Mouse (Mus musculus) spleen, adult 2 months (tissue): Measurements from ENCODE around the gene Nipa1. TPM values are rescaled to one million over a fixed set of nuclear protein-coding genes. Genes with fewer than 3 reads are reported as not detected.
A peak's percentile ranks its signal among the peaks of the same experiment; 100 is the strongest.

Experiments used
- DNase-seq, 2 experiments: peaks; one replicate each; pipeline versions ENCODE4 v3.0.0 to v3.0.0-alpha.2; 2012 to 2021; ENCODE audit warnings: low spot score in 2 of 2, low read depth in 1 of 2
- H3K27ac ChIP-seq: fragments of 200-500 bp; 2 replicates; pipeline ENCODE4 v1.5.1; 2012; ENCODE audit warnings: low read length, inconsistent platforms; ENCODE audit not compliant: insufficient read depth
- H3K27me3 ChIP-seq: fragments of 200-500 bp; 2 replicates; pipeline ENCODE4 v1.6.1; 2012; ENCODE audit warnings: mild to moderate bottlenecking, moderate library complexity, low read length, inconsistent platforms; ENCODE audit not compliant: control insufficient read depth, insufficient read depth
- H3K36me3 ChIP-seq: fragments of 200-500 bp; 2 replicates; pipeline ENCODE4 v1.6.1; 2012; ENCODE audit warnings: mild to moderate bottlenecking, low read length, inconsistent platforms; ENCODE audit not compliant: control insufficient read depth, insufficient read depth
- H3K4me1 ChIP-seq: fragments of 200-500 bp; 2 replicates; pipeline ENCODE4 v1.6.1; 2011; ENCODE audit warnings: inconsistent platforms; ENCODE audit not compliant: control insufficient read depth, insufficient read depth, insufficient read length
- H3K4me3 ChIP-seq: fragments of 200-500 bp; 2 replicates; pipeline ENCODE4 v1.5.1; 2011; ENCODE audit warnings: mild to moderate bottlenecking, inconsistent platforms; ENCODE audit not compliant: insufficient read depth, insufficient read length; ENCODE audit errors: extremely low read depth
- CTCF ChIP-seq: fragments of 200-500 bp; IDR thresholded peaks from 2 replicates; pipeline ENCODE4 v1.5.1; 2011; ENCODE audit warnings: mild to moderate bottlenecking, inconsistent platforms; ENCODE audit not compliant: insufficient read depth, insufficient read length, insufficient replicate concordance; ENCODE audit errors: extremely low read depth
- POLR2A ChIP-seq: fragments of 200-500 bp; IDR thresholded peaks from 2 replicates; pipeline ENCODE4 v1.6.1; 2011; ENCODE audit warnings: low read depth, low read length, inconsistent platforms
- WGBS: fragments of 180-500 bp; shearing (Covaris S2); methylation state at CpG from one replicate; pipeline ENCODE4 v1.1.7; 2018; 5-methylcytosine and 5-hydroxymethylcytosine counted together
- polyA plus RNA-seq: library from polyadenylated mRNA; depleted of rRNA; stranded (reverse); fragments of >200 nt; gene quantifications from 2 replicates; pipeline ENCODE4 v1.2.3, GENCODE M21; 2012

Gene Nipa1
- polyA plus RNA-seq, 1 experiment: 2.1 TPM

DNA sequence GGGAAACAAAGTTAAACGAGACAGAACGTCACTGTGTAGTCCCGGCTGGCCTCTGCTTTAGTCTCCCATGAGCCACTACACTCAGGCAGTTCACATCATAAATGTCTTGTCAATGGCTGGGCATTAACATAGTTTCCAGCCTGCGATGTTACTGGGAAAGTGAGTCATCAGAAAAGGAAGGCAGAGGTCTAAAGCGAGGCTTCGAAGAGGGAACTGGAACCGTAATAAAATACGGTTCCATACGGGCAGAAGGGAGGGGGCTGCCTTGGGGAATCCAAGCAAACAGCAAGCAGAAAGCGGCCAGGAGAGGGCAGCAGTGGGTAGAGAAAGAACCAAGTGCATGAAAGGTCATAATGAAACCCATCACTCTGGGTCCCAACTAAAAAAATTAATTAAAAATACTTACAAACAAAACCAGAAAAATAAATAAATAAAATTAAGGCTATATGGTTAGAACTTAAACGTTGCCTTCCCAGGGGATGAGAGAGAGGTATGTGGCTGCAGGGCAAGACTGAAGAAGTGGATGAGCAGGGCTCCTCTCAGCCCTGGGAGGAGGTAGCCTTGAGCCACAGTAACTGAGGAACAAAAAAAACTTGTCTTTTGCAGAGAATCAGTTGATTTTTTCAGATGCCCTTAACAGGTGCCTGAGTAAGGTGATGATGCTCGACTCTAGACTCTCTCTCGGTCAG is 33.1 kb downstream of the Nipa1 start:
- DNase-seq: peak; percentile 27 to 69
- WGBS: 22% methylated on average over 13 of the region's 13 CpGs
- Histone ChIP-seq H3K36me3 (no peaks in the 10 kb centered on the region), H3K27ac (no peak overlapping the region), H3K4me3 (peak overlapping the region; percentile 6; the same call in 1 of the 2 replicates), H3K27me3 (no peaks in the 10 kb centered on the region), H3K4me1 (peaks cover 2% of the 10 kb centered on the region; the same call in 1 of the 2 replicates)
- peak; percentile 65; the same call in 1 of the 2 replicates for TF ChIP-seq CTCF
- no peak for TF ChIP-seq POLR2A

DNA sequence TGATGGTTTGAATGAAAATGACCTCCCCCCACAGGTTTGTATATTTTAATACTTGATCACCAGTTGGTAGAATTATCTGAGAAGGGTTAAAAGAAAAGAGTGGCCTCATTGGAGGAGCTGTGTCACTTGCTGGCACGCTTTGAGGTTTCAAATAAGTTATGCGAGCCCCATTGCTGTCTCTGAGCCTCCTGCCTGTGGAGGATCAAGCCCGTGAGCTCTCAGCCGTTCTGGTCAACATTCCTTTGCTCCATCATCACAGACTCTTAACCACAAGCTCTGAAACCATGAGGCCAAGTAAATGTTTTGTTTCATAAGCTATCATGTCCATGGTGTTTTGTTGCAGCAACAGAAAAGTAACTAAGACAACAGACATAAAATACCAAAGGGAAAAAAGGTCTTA is 35.0 kb downstream of the Nipa1 start:
- no peak for TF ChIP-seq POLR2A
- no peak for TF ChIP-seq CTCF
- H3K4me1 ChIP-seq: peaks cover 2% of the 10 kb centered on the region; the same call in 1 of the 2 replicates
- H3K27me3 ChIP-seq: no peaks in the 10 kb centered on the region
- 91% methylated on average over 4 of the region's 4 CpGs for WGBS
- H3K4me3 ChIP-seq: no peak overlapping the region
- H3K36me3 ChIP-seq: no peaks in the 10 kb centered on the region
- DNase-seq: no peak
- H3K27ac ChIP-seq: no peak overlapping the region

DNA sequence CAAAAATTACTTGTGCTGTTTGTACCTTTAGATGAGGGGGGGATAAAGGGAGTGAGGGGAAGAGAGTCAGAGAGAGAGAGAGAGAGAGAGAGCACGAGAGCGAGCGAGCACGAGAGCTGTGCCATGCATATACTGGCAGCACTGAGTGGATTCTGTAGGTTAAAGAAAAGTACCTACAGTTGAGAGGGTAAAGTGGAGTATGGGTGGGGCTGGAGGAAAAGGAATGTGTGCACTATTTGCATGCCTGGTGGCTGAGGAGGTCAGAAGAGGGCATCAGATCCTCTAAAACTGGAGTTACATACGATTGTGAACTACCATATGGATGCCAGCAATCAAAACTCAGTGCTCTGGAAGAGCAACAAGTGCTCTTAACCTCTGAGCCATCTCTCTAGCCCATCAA is 36.6 kb downstream of the Nipa1 start:
- Histone ChIP-seq H3K4me3 (no peak overlapping the region), H3K27me3 (no peaks in the 10 kb centered on the region), H3K36me3 (no peaks in the 10 kb centered on the region), H3K27ac (no peak overlapping the region), H3K4me1 (peaks cover 2% of the 10 kb centered on the region; the same call in 1 of the 2 replicates)
- WGBS: 93% methylated on average over 5 of the region's 5 CpGs
- no peak for DNase-seq
- TF ChIP-seq CTCF: no peak
- no peak for TF ChIP-seq POLR2A

DNA sequence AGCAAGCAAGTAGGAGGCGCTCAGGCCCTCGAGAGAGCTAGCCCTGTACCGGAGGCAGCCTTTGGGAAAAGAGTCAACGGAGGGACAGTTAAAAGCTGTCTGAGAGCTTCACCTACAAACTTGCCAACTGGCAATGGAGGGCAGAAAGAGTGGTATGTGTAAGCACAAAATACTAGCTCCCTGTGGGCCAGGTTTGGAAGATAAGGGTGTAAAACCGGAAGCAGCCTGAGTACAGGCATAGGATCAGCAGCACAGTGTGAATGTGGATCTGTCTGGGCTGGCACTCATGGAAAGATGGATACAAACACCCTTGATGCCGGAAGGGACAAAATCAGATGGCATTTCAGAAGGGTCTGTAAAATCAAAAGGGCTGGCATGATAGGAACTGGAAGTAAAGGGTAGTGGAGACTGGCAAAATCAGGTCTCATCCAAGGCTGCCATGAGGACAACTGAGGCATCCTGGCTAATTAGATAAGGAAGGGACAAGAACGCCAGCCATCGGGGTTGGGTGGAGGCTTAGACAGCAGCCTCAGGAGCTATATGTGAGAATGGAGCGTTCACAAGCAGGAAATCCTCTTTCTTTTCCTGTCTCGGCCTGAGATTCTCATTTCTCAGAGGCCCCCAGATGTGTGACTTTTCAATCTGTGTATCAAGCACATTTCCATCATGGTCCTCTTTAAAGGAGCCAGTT is 37.6 kb downstream of the Nipa1 start:
- Histone ChIP-seq H3K4me3 (no peak overlapping the region), H3K27me3 (no peaks in the 10 kb centered on the region), H3K4me1 (peaks cover 2% of the 10 kb centered on the region; the same call in 1 of the 2 replicates), H3K36me3 (no peaks in the 10 kb centered on the region), H3K27ac (no peak overlapping the region)
- no peak for TF ChIP-seq CTCF
- TF ChIP-seq POLR2A: no peak
- no peak for DNase-seq
- 76% methylated on average over 10 of the region's 10 CpGs for WGBS

DNA sequence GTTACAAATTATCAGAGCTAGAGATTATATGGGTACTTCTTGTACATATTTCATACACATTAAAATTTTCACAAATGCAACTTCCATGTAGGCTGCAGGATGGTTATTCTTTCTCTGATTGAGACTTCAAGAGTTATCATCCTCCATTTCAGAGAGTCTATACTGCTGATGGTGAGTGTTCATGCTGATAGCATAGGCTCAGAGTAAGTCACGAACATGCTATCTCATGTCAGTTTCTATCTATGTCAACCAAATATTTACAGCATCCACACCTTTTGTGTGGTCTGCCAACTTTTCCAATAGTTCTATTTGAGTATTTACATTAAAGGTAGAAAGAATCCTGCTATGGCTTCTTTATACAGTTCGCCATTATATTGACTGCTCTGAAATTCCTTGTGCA is 38.2 kb downstream of the Nipa1 start:
- Histone ChIP-seq H3K27ac (no peak overlapping the region), H3K4me3 (no peak overlapping the region), H3K4me1 (peaks cover 1% of the 10 kb centered on the region; the same call in 1 of the 2 replicates), H3K27me3 (no peaks in the 10 kb centered on the region), H3K36me3 (no peaks in the 10 kb centered on the region)
- TF ChIP-seq POLR2A (no peak), CTCF (no peak)
- DNase-seq: no peak
- 89% methylated on average over 2 of the region's 2 CpGs for WGBS

DNA sequence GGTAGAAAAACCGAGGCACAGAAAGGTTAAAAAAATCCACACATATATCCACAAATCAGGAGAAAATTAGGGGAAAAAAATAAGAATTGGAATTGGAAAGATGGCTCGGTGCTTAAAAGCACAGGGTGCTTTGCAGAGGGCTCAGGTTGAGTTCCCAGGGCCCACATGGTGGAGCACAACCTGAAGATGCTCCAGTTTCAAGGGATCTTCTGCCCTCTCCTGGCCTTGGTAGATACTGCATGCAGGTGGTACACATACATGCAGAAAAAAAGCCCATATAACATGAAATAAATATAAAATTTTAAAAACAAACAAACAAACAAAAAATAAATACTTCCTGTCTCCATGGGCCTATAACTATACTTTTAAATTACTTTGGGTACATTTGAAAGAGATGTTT is 45.3 kb downstream of the Nipa1 start:
- WGBS: 100% methylated on average over 2 of the region's 2 CpGs
- TF ChIP-seq POLR2A: no peak
- TF ChIP-seq CTCF: no peak
- no peak for DNase-seq
- no peak overlapping the region for H3K4me3 ChIP-seq
- H3K27ac ChIP-seq: no peak overlapping the region
- H3K36me3 ChIP-seq: no peaks in the 10 kb centered on the region
- H3K27me3 ChIP-seq: no peaks in the 10 kb centered on the region
- peaks cover 3% of the 10 kb centered on the region; the same call in 1 of the 2 replicates for H3K4me1 ChIP-seq
